In genomic region chr12:105498842-105499241, GRCm38 (mm10) we compare ENCODE assay signal across 16 mouse cellular contexts. TPM values are rescaled to one million over a fixed set of nuclear protein-coding genes. Genes with fewer than 3 reads are reported as not detected.
"Had no signal": no experiment of that assay in that cellular context is flagged by ENCODE, and none has a peak within 500 bp of the region (broad histone marks: within the 10 kb centered on the region; RNA-seq: fewer than 3 reads in every experiment).

No protein-coding gene starts in this region.

- H3K4me2 ChIP-seq: liver, embryonic 13.5 days; midbrain, embryonic 13.5 days; neural tube, embryonic 15.5 days had no signal

- H3K4me1 ChIP-seq: liver, embryonic 13.5 days; megakaryocyte, embryonic 14.5 days had no signal

- H3K9ac ChIP-seq: liver, embryonic 13.5 days; liver, postnatal 0 days; midbrain, embryonic 13.5 days; neural tube, embryonic 15.5 days had no signal

- H3K27me3 ChIP-seq: liver, embryonic 13.5 days; midbrain, embryonic 13.5 days; neural tube, embryonic 15.5 days had no signal

- H3K36me3 ChIP-seq: liver, embryonic 13.5 days; midbrain, embryonic 13.5 days; neural tube, embryonic 15.5 days had no signal

- H3K9me3 ChIP-seq: liver, embryonic 13.5 days; megakaryocyte, embryonic 14.5 days; midbrain, embryonic 13.5 days; neural tube, embryonic 15.5 days had no signal

- H3K27ac ChIP-seq: layer of hippocampus, adult 2 months; liver, embryonic 13.5 days; macrophage; midbrain, embryonic 13.5 days; neural tube, embryonic 15.5 days; stomach, postnatal 0 days had no signal

- DNase-seq: kidney, adult 8-10 months; kidney, postnatal 36 days; left cerebral cortex, postnatal 4 days; liver; liver, embryonic 13.5 days; liver, postnatal 0 days; lung, postnatal 14 days; right cerebral cortex, adult 18-20 months; right cerebral cortex, postnatal 25 days; thymus, postnatal 4 days had no signal

- ATAC-seq: liver, postnatal 0 days; midbrain, embryonic 13.5 days had no signal

- H3K4me3 ChIP-seq: layer of hippocampus, adult 2 months; liver, embryonic 13.5 days; megakaryocyte, embryonic 14.5 days; midbrain, embryonic 13.5 days; neural tube, embryonic 15.5 days had no signal

RNA-seq across cellular contexts. Expression of gene D430019H16Rik, which starts 45.2 kb away (rescaled TPM):
- polyA plus RNA-seq: macrophage had no signal
